Mouse (Mus musculus) cerebellum, postnatal 14 days (tissue): Measurements from ENCODE around the gene Mospd3.
A peak's percentile ranks its signal among the peaks of the same experiment; 100 is the strongest.

Source experiments
- DNase-seq, 2 experiments: peaks; one replicate each; pipeline ENCODE4 v3.0.0; 2021; ENCODE audit warnings: mixed read lengths in 2 of 2

The Mospd3 gene

DNA sequence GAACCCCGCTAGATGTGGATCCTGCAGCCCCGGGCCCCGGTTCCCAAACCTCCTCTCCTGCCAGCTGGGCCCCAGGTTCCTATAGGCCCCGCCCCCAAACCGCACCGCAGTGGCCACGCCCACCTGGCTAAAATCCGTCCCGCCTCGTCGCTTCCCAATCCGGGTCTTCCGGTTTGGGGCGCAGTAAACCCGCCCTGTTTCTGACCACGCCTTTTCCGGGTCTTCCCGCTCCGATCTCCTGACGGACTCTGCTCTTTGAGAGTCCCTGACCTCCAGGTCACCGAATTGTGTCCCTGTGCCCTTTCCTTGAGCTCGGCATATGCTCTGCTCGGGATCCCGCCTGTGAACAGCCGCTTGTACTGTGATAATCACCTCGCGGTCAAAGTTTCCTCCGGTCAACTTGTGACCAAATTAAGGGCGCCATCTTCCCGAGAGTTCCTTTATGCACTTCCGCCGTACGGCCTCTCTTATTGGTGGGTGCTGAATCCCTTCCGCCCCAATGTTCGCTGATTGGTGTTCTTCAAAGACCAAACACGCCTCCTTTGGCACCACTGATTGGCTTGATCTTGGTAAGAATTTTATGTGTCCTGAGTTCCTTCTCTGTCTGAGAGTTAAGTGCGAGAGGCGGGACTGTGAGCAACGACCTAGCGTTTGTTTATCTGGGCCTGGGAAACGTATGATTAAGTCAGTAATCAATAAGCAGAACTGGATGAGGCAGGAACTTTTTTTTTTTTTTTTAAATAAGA is at the start of gene Mospd3:
Gene Mospd3, minus strand, starts transcription at position 440 of the 746 bp plus-strand sequence.
- DNase-seq: peak; percentile 96 to 97

DNA sequence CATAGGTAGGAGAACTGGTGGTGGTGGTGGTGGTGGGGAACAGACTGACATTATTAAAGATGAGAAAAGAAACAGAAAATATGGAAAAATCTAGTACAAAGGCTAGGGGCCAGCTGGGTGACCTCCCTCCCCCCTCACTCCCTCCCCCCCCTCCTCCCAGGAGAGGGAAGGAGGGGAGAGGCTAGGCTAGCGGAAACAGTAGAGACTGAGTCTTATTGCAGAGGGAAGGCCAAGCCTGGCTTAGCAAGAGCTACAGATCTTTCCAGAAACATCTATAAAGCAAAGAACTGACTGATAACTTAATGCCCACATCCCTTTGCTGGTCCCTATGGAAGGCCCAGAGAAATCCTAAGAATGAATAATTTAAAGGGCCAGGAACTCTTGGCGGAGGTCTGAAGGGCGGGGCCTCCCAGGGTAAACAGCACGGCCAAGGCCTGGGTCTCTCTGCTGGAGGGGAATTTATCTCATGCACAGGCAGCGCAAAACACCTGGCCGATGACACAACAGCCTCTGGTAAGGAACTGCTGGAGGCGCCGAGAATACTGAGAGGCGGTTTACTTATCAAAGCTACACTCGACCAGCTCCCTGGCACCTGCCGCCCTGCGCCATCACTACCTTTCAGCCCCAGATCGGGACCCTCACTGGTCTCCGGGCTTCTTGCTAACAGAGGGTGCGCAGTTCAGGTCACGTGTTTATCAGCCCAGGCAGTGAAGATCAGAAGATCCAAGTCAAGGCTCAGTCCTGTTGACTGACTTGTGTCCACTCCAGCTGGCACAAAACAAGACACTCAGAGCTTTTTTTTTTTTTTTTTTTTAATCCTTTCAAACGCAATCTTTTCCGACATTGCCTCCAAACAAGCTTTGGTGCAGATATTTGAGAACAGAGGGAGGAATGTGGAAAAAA is 49.1 kb upstream of the Mospd3 start:
- DNase-seq: no peak

- no peak for DNase-seq
Observed at GRCm38 (mm10) chr5:137649251-137649650, 48.4 kb upstream of the Mospd3 start.

DNA sequence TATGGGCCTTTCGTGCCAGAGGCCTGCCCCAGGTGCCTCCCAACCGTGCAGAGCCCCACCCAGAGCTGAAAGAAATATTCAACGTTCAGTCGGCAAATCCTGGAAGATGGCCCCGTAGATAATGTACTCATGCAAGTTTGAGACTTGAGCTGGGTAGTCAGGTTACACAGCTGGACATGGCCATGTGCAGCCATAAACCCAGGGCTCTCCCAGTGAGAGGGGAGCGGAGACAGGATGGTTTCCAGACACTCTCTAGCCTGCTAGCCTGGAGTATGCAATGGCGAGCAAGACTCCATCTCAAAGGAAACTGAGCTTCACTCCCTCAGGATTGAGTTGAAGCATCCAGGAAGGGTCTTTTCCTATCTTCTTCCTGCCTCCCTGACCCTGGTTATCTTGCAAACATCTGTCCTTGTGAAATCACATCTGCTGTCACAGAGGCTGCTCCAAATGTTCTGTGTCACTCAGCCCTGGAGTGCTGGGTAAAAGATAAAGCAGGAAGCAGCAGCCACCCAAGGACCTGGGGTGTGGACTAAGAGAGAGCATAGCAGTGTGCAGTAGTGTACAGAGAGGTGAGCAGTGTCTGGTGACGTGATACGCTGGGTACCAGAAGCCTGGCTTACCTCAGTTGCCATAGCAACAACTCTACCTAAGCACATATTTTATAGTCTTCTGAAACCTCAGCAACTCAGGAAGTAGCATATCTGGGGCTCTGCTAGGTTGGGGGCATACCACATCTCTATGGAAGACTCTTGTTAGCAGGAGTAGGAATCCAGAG is 47.2 kb upstream of the Mospd3 start:
- no peak for DNase-seq

DNA sequence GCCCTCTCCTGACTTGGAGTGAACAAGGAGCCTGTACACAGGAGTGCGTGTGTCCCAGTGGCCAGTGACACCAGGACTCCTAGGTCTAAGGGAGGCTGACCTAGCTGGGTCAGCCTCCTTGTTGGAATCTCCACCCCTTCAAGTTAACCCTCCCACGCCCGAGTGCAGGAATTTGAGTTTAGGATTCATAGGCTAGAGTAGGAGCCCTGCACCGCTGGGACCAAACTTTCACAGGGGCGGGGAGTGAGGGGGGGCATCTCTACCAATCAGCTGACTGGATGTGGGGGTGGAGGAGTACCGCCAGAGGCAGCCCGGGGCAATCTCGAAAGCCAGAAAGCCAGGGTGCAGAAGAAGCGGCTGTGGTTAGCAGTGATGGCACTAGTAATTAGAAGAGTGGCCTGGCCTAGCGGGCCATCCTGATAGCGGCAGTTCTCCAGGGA is 44.8 kb upstream of the Mospd3 start, which contains the start of gene Irs3:
Gene Irs3, minus strand, starts transcription at position 63 of the 440 bp plus-strand sequence.
- DNase-seq: no peak

DNA sequence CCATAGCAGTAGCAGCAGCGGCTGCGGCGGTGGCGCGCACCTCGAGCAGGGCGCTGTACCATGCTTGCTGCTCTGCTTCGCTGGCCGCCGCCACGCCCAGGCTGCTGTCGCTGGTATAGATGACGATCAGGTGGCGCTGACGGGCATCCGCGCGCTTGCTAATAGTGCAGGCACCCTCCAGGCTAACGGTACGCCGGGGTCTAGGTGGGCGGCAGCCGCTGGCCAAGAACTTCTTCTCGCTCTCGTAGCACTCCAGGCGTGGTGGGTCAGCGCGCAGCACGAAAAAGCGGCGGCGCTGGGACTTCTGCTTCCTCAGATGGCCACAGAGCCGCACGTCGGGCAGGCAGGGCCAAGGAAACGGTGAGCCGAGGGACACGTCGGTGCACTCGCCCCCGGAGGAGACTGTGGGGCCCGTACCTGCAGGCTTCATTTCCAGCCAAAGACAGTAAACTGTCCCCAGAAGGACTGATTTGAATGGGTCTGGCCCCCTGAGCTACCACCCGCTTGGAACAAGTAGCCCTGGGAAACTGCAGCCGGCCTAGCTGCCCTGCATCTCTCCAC is 44.3 kb upstream of the Mospd3 start:
- DNase-seq: no peak

DNA sequence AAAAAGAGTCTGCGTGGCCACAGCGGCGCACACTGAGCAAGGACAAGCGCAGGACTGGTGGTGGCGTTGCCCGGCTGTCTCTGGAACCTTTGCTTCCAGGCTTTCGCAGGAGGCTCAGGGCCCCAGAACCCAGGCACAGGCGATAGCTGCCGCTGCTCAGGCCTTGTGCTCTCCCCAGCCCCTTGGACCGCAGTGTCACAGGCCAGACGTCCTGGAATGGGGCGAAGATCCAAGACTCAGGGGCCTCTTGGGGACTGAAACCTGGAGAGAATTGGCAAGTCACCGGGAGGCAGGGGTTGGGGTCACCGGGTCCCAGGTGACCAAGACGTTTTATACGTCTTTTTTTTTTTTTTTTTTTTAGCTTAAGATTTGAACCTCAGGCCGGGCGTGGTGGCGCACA is 43.6 kb upstream of the Mospd3 start:
- DNase-seq: no peak

DNA sequence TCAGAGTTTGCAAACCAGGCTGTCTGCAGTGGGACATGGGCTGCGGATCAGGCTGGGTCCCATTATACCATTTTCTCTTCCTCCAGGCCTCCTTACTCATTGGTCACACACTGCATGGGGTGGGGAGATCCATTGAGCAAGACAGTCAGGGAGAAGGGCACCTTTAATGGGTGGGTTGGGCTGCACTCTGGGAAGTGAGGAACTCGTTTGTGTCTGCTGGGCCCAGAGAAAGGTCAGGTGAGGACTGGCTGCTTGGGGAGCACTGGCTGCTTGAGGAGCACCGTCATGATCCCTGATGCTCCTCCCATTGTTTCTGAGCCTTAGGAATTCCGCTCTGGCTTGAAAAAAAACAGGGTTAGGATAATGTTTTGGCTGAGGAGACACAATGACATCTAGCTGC is 42.0 kb upstream of the Mospd3 start:
- DNase-seq: no peak

DNA sequence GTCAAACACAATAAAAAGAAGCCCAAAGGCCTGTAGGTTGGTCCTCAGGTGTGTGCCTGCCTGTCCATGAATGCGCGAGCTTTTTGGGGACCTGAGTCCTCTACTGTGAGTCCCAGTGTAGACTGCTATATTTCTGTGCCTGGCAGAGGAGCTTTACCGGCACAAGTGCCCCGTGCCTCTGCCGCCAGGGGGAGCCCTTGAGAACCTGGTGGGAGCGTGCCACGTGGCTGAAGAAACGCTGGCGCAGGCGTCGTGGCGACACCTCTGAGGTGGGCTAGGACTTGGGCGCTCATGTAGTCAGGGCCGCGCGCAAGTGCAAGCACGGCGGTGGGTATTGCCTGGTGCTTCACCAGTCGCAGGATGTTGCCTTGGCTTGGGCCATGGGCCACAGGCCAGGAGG is 40.2 kb upstream of the Mospd3 start, which contains the start of gene Sap25:
Gene Sap25, plus strand, starts transcription at position 281 of the 400 bp plus-strand sequence.
- DNase-seq: no peak

GRCm38 (mm10) chr5:137639472-137639871 is 38.6 kb upstream of the Mospd3 start:
- DNase-seq: no peak

- DNase-seq: no peak
Observed at GRCm38 (mm10) chr5:137633397-137634084, 32.7 kb upstream of the Mospd3 start.

GRCm38 (mm10) chr5:137631591-137631990 is 30.7 kb upstream of the Mospd3 start:
- DNase-seq: no peak

- DNase-seq: no peak
Observed at GRCm38 (mm10) chr5:137631171-137631570, 30.3 kb upstream of the Mospd3 start.

DNA sequence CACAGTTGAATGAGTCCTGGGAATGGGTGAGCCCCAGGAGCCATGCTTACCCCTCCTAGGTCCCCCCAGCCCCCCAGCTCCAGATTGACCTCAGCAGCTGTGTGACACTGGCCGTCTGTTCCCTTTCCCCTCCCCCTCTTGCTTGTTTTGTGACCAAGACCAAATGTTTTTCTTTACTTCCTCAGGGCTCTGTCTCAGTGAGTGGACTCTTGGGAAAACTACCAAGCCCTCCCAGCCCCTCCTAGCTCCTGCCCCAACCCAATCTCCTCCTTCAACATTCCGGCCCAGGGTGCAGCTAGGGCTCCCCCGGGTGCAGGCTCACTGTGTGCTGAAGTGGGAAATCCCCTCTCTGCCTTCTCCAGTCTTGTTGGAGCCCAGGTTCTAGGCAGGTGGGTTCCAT is 29.7 kb upstream of the Mospd3 start:
- no peak for DNase-seq

- DNase-seq: no peak
Observed at GRCm38 (mm10) chr5:137629906-137630545, 29.2 kb upstream of the Mospd3 start.

DNA sequence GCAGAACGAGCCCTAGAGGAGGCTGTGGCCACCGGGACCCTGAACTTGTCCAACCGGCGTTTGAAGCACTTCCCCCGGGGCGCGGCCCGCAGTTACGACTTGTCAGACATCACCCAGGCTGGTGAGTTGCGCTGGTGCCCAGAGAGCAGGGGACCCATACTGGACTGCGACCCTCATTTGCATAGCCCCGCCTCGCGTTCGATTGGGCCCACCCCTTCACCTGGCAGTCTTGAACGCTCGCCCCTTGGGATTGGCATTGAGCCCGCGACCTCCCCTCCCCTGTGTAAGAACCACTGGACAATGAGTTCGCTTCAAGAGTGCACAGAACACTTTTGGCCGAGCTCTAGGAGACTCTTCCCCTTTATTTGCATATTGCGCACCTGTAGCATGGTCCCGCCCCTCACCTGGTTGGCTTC is 28.5 kb upstream of the Mospd3 start:
- peak in 1 of 2 experiments; percentile 73 for DNase-seq

DNA sequence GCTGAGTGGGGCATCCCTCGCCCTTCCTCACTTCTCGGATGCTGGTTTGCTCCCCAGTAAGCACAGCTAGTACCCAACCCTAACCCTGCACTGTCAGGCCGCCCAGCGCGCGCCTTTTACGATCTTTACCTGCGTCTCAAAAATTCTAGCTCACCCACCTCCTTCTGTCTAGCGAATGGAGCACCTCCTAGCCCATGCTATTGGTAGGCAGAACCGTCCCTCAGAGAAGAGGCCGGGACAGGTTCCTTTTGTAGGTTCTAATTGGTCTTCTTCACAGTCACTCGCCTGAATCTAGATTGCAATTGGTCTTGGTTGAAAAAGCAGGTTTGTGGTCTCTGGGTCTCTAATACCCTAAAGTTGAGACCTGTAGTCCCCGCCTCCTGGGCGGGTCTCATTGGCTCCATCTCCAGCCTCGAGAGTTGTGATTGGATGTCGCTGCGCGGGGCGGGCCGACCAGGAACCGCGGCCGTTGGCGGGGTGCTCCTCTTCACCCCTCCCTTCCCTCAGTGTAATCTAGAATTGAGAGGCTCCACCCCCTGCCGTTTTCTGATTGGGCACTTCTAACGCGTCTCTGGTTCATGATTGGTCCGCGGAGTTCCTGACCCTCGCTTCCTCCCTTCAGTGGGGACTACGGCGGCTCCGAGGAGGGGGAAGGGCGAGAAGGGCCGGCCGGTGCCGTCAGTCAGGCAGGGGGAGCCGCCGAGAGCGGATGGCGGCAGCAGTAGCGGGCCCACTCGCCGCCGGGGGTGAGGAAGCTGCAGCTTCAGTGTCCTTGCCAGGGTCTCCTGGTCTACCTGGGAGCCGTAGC is 27.8 kb upstream of the Mospd3 start, which contains the start of the genes Fbxo24, Lrch4 and Gm20605:
Gene Fbxo24, minus strand, starts transcription at position 505 of the 808 bp plus-strand sequence.
Gene Lrch4, plus strand, starts transcription at position 624 of the 808 bp plus-strand sequence.
Gene Gm20605, plus strand, starts transcription at position 678 of the 808 bp plus-strand sequence.
- peak; percentile 99 to 100 for DNase-seq

DNA sequence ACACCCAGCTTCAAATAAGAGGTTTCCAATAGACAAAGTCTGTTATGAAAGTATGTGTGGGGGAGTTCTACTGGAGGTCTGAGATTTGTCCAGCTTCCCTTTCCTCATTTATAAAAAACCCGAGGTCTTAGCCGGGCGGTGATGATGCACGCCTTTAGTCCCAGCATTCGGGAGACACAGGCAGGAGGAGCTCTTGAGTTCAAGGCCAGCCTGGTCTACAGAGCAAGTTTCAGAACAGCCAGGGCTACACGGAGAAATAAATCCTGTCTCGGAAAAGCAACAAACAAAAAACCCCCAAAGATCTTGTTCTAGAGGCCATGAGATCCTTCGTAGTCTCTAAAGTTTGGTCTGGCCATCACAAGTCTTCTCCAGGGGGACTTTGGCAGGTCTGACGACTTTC is 27.1 kb upstream of the Mospd3 start:
- DNase-seq: peak in 1 of 2 experiments; percentile 29

GRCm38 (mm10) chr5:137623937-137624530 is 23.2 kb upstream of the Mospd3 start:
- no peak for DNase-seq

- DNase-seq: no peak
Observed at GRCm38 (mm10) chr5:137615347-137615746, 14.5 kb upstream of the Mospd3 start.
